Mouse (Mus musculus) cerebellum, postnatal 25 days (tissue): ENCODE results near the gene Psmb10.
"Not testable (repeated sequence)": the region's sequence is repeated elsewhere in the genome, so short reads cannot be mapped to it uniquely, and the experiment has no call there.

Experiments used
- DNase-seq, 2 experiments: peaks; one replicate each; pipeline ENCODE4 v3.0.0; 2021; ENCODE audit warnings: mixed read lengths in 2 of 2

Psmb10 gene

GRCm38 (mm10) chr8:105938306-105938669, at the start of gene Psmb10:
TSS of gene Psmb10 (minus strand) at chr8:105938444.
- peak in 1 of 2 experiments; percentile 40 for DNase-seq

- DNase-seq = not testable (repeated sequence)
These were observed 45.2 kb upstream of the Psmb10 start for GRCm38 (mm10) chr8:105983406-105983805.

- no peak for DNase-seq
These were observed 42.9 kb upstream of the Psmb10 start for GRCm38 (mm10) chr8:105981146-105981545.

GRCm38 (mm10) chr8:105979325-105979724, 41.1 kb upstream of the Psmb10 start, which contains the start of gene Dpep3:
TSS of gene Dpep3 (minus strand) at chr8:105979429.
- DNase-seq = no peak

GRCm38 (mm10) chr8:105975363-105975762, 37.1 kb upstream of the Psmb10 start:
- DNase-seq = no peak

- DNase-seq = no peak
These were observed 32.9 kb upstream of the Psmb10 start for GRCm38 (mm10) chr8:105971019-105971720.

DNA sequence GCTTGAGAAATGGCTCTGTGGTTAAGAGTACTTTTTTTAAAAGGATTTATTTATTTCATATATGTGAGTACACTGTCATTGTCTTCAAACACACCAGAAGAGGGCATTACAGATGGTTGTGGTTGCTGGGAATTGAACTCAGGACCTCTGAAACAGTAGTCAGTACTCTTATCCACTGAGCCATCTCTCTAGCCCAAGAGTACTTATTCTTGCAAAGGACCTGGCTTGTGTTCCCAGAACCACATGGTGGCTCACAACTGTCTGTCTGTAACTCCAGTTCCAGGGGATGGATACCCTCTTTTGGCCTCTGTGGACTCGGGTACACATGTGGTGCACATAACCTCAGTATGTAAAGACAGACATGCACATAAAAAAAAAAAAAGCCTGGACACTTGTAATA, 31.1 kb upstream of the Psmb10 start:
- no peak for DNase-seq

- DNase-seq = no peak
These were observed 28.6 kb upstream of the Psmb10 start for GRCm38 (mm10) chr8:105966692-105967311.

- DNase-seq = peak in 1 of 2 experiments; percentile 56
These were observed 27.7 kb upstream of the Psmb10 start, which contains the start of gene Slc12a4 for GRCm38 (mm10) chr8:105965905-105966341. TSS of gene Slc12a4 (minus strand) at chr8:105966097.

DNA sequence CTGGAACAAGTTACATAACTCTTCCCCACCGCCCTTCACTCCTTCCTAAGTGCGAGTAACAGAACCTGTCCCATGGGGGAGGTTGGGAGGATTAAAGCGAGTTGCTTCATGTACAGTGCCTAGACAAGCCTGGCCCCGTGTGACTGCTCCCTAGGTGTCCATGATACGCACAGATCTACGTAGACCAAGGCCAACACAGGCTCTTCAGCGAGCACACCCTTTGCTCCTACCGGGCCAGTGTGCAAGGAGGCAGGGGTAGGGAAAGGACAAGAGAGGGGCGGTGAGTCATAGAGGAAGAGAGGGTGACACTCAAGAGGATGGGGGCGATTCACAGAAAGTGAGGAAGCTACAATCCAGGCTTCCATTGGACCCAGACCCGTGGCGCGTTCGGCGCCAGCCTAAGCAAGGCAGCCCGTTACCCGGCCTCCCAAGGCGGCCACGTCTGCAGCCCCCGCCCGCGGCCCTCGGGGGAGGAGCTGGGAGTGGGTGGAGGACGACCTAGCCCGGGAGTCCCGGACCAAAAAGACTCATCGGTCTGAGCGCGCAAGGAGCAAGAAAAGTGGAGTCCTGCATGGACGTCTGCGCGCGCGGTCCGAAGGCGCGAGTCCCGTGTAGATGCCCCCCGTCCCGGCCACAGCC, 27.1 kb upstream of the Psmb10 start:
- peak in 1 of 2 experiments; percentile 32 for DNase-seq

- no peak for DNase-seq
These were observed 26.4 kb upstream of the Psmb10 start for GRCm38 (mm10) chr8:105964506-105965265.

DNA sequence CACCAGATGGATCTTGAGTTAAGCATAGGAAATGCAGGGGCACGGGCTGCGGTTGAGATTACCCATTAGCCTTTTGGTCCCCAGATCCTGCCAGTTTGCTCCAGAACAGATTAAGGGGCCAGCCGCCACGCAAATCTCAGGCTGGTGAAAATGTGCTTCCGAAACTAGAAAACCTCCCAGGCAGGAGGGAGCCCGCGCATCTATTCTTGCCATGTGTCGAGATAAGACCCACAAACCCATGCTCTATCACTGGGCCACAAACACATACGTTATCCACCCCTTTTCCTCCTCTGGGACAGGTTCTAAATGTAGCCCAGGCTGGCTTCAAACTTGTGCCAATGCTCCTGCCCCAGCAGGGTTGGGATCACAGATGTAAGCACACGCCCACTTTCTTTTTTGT, 23.3 kb upstream of the Psmb10 start:
- no peak for DNase-seq

GRCm38 (mm10) chr8:105961101-105961500, 22.9 kb upstream of the Psmb10 start:
- no peak for DNase-seq

DNA sequence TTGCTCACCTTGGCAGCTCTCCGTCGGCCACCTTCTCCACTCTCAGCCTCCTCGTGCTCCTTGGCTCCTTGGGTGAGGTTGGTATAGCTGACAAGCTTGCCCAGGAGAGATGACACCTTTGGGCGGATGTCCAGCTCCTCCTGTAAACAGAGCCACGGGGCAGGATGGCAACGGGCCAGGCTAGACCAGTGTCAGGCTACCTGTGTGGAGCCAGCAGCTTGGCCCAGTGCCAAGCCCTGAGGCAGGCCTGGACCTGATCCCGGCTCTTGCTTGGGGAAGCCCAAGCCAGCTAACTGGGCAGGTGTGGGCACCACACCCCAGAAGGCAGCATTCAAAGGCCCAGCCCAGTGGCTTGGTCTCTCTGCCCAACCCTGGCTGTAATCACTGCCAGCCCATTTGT, 21.1 kb upstream of the Psmb10 start:
- peak; percentile 90 to 94 for DNase-seq

- no peak for DNase-seq
These were observed 19.6 kb upstream of the Psmb10 start for GRCm38 (mm10) chr8:105957813-105958212.

GRCm38 (mm10) chr8:105956556-105956955, 18.3 kb upstream of the Psmb10 start:
- no peak for DNase-seq

GRCm38 (mm10) chr8:105951057-105951659, 12.9 kb upstream of the Psmb10 start:
- DNase-seq = no peak

- DNase-seq = peak; percentile 48 to 71
These were observed 11.1 kb upstream of the Psmb10 start for GRCm38 (mm10) chr8:105949350-105949749.

DNA sequence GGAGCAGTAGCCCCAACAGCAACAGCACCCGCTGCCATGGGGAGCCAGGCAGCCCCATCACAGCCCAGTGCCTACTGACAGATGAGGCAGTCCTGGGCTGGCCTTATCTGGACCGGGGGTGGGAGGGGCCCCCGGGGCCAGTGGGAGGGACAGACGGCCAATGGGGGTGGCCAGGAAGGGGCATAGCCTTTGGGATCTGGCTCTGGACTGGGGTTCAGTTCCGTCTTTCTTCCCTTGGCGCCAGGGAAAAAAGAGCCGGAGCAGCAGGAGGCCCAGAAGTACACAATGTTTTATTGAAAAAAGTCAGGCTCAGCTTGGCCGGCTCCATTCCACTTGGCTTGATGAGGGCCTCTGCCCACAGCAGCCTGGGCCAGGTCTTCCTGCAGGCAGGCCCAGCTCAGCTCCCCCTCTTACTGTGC, 5.1 kb upstream of the Psmb10 start, which contains the start of gene Lcat:
Lcat (minus strand) TSS at position 62 of the 419 bp plus-strand sequence.
- DNase-seq = peak; percentile 28 to 44

DNA sequence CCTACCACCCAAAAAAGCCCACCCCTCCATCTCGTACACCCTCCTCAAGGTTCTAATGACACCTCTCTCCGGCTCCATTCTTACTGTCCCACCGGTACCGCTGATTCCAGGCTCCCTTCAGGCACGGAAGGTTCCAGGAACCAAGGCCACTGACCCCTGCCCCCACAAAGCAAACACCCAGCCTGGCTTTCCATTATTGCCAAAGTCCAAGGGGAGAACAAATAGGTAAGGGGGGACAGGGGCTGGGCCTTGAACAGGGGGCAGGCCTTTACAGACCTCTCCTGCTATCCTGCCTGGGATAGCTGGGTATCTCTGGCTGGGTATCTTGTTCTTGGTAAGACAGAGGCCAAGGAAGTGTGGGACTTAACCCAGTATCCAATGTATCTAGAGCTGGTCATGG, 4.3 kb upstream of the Psmb10 start:
- no peak for DNase-seq

GRCm38 (mm10) chr8:105942026-105942425, 3.8 kb upstream of the Psmb10 start:
- no peak for DNase-seq
